Mouse (Mus musculus): ENCODE data around the gene Vmn1r42.
"Not testable (repeated sequence)": the region's sequence is repeated elsewhere in the genome, so short reads cannot be mapped to it uniquely, and the experiment has no call there.

Vmn1r42 gene

GRCm38 (mm10) chr6:89876313-89876712 lies at the start of gene Vmn1r42, which contains the start of gene Vmn1r43:
Gene Vmn1r42, minus strand, starts transcription at chr6:89876413.
Gene Vmn1r43, minus strand, starts transcription at chr6:89876413.
- DNase-seq (ENCODE audit: low spot score) = not testable (repeated sequence)

- DNase-seq (ENCODE audit: low spot score) = no peak
Measured at GRCm38 (mm10) chr6:89883812-89884211, 7.6 kb upstream of the Vmn1r42 start.

- no peak for DNase-seq (ENCODE audit: low spot score)
Measured at GRCm38 (mm10) chr6:89883360-89883759, 7.1 kb upstream of the Vmn1r42 start, which contains the start of gene Vmn1r44. Gene Vmn1r44, plus strand, starts transcription at chr6:89883660.

- DNase-seq (ENCODE audit: low spot score) = no peak
Measured at GRCm38 (mm10) chr6:89880867-89881266, 4.7 kb upstream of the Vmn1r42 start.

- no peak for DNase-seq (ENCODE audit: low spot score)
Measured at GRCm38 (mm10) chr6:89876963-89877362, 750 bp upstream of the Vmn1r42 start.

GRCm38 (mm10) chr6:89867976-89868375 lies 8.2 kb downstream of the Vmn1r42 start:
- no peak for DNase-seq (ENCODE audit: low spot score)

- no peak for DNase-seq (ENCODE audit: low spot score)
Measured at GRCm38 (mm10) chr6:89867276-89867675, 8.9 kb downstream of the Vmn1r42 start.

GRCm38 (mm10) chr6:89863792-89864191 lies 12.4 kb downstream of the Vmn1r42 start:
- DNase-seq (ENCODE audit: low spot score) = no peak

- no peak for DNase-seq (ENCODE audit: low spot score)
Measured at GRCm38 (mm10) chr6:89859839-89860238, 16.4 kb downstream of the Vmn1r42 start.

GRCm38 (mm10) chr6:89857552-89857951 lies 18.7 kb downstream of the Vmn1r42 start:
- no peak for DNase-seq (ENCODE audit: low spot score)

All from ovary, postnatal 10 days (tissue).